Mouse (Mus musculus) left cerebral cortex, postnatal 4 days (tissue): ENCODE data around the gene Gm37240. TPM values are rescaled to one million over a fixed set of nuclear protein-coding genes. Genes with fewer than 3 reads are reported as not detected.
A peak's percentile ranks its signal among the peaks of the same experiment; 100 is the strongest.

Experiments
- DNase-seq: peaks from one replicate; pipeline ENCODE4 v3.0.0-alpha.2; 2022
- intact Hi-C: fragments of 180-260 bp; cut with DNase I; formaldehyde crosslinking; loops from one replicate; pipeline ENCODE4 v1.15.1; 2025
- total RNA-seq, 2 experiments: library from RNA; stranded (reverse); gene quantifications; 2 replicates each; pipeline ENCODE4 v1.2.3; 2021

Gene Gm37240
- total RNA-seq, 2 experiments from 2014 or later = 3.3 to 3.6 TPM

DNA sequence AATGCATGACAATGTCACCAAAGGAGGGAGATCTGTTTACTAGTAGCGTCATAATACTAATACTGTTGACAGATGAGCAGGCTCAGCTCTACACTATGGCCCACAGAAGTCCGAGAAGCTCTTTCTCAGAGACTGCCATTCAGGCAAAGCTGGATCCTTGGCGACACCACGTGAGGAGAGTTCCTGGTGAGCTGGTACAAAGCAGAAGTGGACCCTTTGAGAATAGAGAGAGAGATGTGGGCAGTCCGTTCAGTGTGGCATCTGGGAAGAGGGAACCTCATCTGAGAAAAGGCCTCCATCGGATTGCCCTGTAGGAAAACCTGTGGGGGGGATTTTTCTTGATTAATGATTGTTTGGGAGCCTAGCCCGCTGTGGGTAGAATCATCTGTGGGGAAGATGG is 770.3 kb downstream of the Gm37240 start:
- no peak for DNase-seq
- intact Hi-C loops = no loop called here

DNA sequence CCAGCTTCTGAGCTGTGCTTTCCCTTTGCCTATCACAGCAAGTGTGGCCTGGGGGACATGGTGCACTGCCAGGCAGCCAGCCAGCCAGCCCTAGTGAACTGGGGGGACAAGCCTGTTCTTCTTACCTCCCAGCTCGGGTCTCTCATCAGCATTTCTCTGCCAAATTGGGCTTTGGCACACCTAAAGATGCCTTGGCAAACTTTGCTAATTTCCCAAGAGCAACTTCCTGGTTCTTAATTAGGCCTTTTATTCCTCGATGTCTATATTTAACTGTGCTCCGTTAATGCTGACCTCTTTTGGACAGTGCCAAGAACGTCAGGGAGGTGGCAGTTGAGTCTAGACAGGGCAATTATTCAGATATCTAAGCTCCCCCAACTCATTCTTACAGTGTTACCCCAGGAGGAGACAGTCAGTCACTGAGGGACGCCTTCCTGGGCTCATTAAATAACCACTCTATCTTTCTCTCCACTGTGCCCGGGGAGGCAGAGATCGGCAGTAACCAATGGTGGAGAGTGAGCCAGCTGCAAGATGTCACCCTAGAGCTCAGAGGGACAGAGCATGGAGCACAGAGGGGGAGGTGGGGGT is 771.3 kb downstream of the Gm37240 start:
- intact Hi-C loops = no loop called here

DNA sequence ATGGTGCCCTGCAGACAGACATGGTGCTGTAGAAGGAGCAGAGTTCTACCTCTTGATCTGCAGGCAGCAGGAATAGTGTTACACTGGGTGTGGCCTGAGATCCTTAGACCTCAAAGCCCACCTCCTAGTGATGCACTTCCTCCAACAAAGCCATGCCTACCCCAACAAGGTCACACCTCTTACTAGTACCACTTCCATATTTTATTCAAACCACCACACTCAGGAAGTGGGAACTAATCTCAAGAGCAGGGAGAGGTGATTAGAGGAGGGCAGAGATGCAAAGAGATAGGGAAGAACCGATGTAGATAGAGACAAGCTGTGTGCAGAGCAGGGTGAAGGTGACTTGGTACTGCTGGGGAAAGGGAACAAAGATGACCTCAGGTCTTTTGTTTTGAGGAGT is 773.8 kb downstream of the Gm37240 start:
- intact Hi-C loops = no loop called here
- DNase-seq = no peak

More for the DNA sequence above, 771.3 kb downstream of the Gm37240 start:
- DNase-seq = peak; percentile 59

DNA sequence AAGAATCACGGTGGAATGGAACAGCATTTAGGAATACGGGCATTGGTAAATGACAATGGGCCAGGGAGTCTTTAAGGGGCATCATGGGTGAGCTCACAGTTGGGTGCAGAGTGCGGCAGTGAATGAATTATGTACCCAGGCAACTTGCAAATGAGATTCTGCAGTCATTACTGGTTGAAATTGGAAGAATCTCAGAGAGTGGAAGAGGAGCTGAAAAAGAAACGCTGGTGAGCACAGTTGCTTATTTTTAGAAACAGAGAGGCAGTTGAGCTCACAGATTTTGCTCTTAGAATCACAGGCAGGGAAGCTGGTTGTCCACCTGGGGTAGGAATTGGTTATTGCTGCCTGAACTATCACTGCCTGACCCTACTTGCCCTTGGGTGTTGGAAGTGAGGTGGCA is 776.6 kb downstream of the Gm37240 start:
- DNase-seq = no peak
- intact Hi-C loops = no loop called here

DNA sequence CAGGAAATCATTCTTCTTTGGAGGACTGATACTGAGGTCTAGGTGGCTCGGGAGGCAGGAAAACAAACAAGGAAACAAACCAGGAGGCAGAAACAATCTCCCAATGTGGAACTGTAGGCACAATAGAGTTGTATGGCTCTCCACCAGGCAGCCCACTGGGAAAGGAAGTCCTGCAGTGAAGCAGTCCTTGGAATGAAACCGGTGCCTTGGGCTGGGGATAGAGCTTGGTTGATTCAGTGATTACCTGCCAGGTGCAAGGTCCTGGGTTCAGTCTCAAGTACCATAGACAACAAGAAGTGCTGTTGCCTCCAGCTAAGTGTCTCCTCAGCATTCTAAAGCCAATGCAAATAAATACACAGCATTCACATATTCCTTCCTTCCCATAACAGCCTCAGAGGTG is 778.1 kb downstream of the Gm37240 start:
- intact Hi-C loops = no loop called here
- DNase-seq = no peak

DNA sequence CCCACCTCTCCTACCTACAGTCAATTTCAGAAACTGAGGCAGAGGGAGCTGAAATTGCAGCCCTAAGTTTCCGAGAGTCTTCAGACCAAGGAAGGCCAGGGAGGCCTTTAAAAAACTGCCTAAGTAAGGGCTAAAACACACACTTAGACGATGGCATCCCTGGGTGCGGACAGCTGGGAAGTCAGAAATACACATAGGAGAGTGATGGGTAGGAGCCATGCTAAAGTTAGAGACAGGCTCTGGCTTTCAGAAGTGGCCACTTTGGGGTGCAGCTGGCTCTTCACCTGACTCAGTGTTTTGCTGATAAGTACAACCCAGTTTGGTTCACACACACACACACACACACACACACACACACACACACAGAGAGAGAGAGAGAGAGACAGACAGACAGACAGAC is 778.9 kb downstream of the Gm37240 start:
- DNase-seq = no peak
- intact Hi-C loops = no loop called here

DNA sequence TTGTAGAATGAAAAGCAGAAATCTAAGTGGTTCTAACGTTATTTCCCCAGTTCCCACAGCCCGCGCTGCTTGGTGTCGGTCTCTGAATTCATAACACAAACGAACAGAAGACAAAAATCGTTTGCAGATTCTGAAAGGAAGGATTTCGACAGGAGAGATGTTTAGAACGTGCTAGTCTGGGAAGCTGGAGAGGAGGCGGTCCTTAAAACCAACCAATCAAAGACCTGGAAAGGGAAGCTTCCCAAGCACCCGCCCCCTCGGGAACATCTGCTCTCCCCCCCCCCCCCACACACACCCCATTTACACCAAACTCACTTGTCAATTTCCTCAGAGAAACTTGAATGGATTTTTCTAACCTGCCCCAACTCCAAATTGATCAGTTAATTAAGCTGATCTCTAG is 780.4 kb downstream of the Gm37240 start:
- intact Hi-C loops = no loop called here
- no peak for DNase-seq

DNA sequence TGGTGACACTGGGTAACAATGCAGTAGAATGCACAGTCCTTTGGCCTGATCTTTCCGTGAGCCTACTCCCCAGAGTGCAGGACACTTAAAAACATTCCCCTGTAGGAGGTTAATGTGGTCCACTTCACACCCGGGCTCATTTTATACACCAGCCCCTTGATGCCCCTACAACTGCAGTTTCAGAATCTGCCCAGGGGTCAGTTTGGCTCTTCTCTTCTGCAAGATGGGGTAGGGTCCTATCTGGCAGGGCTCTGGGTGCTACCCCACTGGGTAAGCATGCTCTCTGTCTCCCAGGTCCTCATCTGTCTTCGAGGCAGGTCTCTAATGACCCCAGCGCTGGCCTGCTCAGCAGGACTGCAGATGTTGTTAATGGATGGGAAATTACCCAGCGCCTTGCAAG is 783.0 kb downstream of the Gm37240 start:
- intact Hi-C loops = no loop called here
- no peak for DNase-seq

DNA sequence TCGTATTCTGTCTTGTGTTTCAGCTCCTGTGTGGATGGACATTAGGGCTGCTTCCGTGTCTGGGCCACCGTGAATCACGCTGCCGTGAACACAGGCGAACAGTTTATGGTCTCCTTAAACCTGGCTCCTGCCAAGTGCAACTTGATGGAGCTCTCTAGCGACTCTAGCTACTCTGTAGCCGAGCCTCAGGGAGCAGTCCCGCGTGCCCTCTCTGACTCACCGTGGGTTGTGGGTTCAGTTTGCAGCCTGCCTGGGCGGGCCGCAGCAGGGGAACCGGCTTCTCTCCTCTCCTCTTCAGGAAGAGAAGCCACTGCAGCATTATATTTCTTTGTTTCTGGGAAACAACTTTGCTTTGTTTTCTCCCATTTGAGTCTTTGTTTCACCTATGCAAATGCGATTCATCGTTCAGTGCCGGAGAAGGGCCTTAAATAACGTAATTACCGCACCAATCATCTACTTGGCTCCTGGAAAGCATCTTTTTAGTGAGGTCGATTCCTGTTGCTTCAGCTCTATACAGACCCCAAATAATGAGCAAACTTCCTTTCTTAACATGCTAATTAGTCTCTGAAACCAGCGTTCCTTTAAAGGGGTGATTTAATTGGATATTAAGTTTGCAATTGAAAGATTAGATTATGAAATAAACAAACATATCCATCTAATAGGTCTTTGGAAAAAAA is 806.3 kb downstream of the Gm37240 start:
- DNase-seq = no peak
- intact Hi-C loops = no loop called here

DNA sequence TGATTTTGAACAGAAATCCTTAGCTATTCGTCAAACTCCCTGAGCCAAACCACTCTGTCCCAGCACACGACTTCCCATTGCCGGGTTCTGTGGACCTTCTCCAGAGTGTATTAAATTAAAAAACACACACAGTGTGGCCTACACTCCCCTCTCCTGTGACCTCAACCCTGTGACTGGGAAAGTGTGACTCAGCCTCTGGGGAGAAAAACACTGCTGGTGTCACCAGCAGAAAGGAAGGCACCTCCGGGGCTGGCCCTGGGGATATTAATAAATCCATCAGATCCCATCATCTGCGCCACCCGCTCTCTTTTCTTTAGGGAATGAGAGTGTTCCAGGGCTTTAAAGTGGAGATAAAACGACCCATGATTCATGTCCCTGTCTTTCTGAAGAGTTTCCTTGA is 823.2 kb downstream of the Gm37240 start:
- intact Hi-C loops = no loop called here

DNA sequence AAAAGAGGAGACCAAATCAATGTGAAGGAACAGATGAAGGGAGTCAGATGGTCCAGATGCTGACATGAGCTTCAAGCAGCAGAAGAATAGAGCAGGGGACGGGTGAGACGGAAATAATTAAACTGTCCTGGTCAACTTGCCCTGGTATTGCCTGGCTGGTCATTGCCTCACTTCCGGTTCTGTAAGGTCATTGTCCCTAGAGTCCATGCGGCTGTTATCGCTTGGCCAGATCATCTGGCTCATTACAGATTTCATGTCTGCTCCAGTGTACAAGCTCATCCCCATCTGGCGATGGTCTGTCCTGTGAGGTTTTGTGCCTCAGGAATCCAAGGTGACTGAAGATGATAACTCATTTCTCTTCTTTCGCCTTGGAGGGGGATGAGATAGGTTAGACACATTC is 827.2 kb downstream of the Gm37240 start:
- DNase-seq = no peak
- intact Hi-C loops = no loop called here

More for the DNA sequence above, 823.2 kb downstream of the Gm37240 start:
- no peak for DNase-seq

DNA sequence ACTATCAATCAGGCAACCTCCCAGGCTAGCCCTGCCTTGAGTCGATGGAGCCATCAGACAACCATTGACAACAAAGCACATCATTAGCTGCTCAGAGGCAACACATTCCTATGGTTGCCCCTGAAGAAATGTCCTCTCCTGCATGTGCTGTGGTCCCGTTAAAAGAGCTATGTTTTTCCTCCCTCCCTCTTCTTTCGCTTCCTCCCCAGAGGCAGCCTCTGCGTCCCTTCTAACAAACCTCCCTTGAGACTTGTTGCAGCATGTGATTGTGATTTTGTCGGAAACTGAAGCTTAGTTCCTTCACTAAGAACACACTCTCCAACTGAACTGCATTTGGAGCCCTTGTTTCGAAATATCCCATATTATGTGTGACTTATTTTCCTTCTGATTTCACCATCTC is 830.1 kb downstream of the Gm37240 start:
- intact Hi-C loops = no loop called here
- DNase-seq = no peak

DNA sequence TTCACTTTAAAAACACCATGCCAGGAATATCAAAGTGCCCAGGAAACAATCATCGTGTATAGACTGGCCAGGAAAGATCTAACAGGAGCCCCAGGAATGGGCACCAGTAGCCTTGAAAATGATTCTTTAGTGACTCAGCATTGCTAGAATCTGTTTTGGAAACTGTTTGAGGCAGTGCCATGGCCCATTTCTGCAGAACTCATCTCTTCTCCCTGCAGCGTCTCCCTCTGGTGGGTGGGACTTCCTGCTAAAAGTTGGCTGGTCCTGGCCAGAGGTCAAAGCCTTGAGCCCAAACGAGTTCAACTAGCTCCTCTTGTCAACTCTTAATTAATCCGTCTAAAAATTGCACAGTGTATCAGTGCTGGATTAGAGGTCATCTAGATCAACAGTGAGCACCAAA is 833.8 kb downstream of the Gm37240 start:
- DNase-seq = no peak
- intact Hi-C loops = no loop called here

DNA sequence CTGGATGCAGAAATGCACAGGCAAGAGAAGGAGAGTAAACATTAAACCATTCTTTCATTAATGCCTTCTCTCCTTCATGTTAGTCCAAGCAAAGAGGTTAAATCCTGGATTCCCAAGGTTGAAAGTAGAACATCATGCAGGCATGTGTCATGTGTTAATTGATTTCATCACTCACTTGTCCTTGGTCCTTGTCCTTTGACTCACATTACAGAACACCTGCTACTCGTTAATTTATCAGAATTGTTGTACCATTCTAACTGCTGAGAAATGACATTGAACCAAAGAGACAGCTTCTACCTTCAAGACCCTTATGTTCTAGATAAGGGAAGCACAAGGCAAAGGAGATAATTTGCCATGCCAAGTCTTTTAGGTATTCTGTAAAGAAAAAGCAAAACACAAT is 835.1 kb downstream of the Gm37240 start:
- DNase-seq = no peak
- intact Hi-C loops = no loop called here

DNA sequence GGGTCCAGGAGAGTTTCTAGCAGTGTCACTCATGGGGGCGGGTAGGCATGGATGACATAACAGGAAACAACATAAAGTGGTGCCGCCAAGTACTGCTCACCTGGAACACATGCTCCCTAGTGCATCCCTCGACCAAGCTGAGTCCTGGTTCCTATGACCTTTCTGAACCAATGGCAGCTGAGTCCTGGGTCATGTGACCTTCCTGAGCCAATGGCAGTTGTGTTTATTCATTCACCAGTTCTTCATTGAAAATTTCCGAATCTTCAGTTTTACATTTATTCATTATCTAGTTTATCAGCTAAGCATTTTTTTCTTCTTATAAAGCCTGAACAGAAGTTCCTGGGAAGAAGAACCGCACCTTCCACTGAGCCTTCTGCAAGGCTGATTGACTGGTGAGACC is 838.7 kb downstream of the Gm37240 start:
- intact Hi-C loops = no loop called here
- no peak for DNase-seq

DNA sequence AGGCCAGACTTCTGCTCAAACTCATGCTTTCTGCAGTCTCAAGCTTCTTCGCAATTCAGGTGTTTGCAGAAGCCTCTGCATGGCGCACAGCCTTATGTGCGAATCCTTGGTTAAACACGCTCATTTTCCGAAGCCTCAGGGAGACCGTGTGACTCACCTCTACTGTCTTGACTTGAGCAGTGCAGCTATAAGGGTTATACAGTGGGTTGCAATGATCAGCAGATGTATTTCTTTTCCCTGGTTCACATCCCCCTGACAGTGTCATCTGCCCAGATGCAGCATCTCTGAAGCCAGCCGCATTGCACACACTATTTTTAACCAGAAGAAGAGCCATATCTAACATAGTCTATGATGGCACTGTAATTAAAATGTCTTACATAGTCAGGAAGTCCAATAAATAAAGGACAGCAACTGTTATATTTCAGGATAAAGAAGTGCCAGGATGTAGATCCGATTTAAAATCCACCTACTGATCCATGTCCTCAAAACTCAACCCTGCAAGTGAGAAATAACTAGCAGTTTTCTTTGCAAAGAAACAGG is 843.6 kb downstream of the Gm37240 start:
- no peak for DNase-seq
- intact Hi-C loops = no loop called here

DNA sequence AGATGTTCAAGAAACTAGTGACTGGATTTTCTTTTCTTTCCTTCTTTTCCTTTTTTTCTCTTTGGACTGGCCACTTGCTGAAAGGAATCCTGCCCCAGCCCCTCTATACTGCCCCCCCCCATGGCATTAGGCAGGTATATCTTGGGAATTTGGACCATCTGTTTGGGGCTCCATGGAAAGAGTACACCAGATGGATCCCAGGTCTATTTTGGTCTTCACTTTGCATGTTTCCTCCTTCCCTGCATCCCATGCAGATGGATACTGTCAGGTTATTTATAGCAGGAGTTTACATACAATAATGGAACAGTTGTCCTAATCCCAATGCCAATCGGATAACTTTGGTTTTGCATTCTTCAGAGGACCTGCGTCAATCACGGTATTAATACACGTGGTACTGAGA is 845.2 kb downstream of the Gm37240 start:
- no peak for DNase-seq
- intact Hi-C loops = no loop called here

DNA sequence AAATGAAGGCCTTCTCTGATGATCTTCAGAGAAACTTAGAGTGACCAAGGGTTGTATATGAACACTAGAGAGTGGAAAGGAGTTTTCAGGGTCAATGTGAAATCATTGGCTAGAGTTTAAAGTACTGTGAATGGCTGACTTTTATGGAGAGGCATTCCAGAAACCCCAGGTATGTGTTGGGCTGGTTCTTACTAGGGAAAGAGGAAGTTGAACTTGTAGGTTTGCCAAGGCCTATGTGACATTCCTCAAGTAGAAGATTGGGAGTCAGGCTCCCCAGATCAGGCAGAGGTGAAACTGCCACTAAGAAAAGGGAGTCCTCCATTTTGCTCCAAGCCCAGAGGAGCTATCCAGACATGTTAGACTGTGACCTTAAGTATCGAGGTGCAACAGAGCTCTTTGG is 858.2 kb downstream of the Gm37240 start:
- DNase-seq = no peak
- intact Hi-C loops = no loop called here

DNA sequence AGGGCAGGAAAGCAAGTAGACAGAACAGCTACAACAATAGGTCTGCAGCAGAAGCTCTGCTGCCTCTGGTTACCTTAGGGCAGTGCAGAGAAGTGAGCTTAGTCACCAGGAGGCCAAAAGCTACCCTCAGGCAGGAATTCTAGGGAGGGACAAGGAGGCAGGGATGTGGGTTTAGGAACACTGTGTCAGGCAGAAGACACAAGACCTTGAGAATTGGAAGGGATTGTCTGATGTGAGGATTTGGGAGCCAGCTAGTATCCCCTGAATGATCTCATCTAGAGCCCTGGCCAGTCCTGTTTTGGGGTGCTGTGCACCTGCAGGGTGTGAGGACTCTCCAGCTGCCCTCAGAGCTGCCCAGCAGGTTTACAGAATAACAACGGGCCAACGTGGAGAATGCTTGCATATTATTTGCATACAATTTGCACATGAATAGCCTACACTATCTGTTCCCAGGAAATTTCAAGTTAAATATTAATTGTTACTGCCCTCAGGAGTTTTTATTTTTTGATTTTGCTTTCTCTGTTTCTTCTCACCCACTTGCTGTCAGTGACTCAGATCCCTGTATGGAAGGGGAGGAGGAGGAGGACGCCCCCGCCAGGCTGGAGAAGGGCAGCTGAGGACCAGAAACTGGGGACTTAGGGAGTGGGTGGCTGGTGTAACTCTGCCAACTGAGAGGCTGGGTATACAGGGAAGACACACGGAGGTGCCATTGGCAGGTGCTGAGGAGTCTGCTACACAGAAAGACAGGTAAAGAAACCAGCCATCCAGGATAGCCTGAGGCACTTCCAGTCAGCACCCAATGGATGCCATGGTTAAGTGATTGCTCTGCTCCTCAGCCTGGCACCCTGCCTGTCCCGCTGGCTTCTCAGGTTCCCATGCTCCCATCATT is 862.3 kb downstream of the Gm37240 start:
- no peak for DNase-seq
- intact Hi-C loops = no loop called here

DNA sequence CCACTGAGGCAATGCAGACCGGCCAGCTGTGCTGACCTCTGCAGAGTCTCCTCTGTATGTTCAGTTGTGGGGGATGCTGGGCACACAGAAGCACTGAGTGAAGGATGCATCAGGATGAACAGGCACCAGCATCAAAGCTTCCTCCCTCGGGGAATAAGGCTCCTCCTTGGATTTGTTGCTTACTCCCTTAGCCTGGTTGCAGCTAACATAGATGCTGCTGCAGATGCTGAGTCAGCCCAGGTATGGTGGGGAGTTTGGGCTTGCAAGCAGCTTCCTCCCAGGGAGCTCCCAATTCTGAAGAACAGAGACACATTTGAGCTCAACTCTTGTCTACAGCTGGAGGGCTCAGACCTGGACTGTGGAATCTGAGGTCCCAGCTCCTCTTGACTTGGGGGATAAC is 863.1 kb downstream of the Gm37240 start:
- no peak for DNase-seq
- intact Hi-C loops = no loop called here

DNA sequence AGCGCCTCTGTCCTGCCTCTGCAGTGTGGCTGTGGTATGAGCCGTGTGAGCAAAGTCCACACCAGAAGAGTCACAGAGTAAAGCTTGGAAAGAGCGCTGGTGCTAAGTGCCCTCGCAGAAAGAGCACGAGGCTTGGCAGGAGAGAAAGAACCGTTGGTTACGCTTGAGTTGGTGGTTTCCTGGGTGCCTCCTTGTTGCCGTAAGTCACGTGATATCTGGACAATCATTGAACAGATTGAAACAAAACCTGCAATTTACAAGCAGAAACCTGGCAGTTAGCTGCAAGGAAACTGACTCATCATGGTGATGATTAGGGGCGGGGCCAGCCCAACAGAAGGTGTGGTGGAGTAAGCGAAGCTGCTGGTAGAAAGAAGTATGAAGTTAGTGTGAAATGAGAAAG is 864.5 kb downstream of the Gm37240 start:
- DNase-seq = no peak
- intact Hi-C loops = no loop called here

DNA sequence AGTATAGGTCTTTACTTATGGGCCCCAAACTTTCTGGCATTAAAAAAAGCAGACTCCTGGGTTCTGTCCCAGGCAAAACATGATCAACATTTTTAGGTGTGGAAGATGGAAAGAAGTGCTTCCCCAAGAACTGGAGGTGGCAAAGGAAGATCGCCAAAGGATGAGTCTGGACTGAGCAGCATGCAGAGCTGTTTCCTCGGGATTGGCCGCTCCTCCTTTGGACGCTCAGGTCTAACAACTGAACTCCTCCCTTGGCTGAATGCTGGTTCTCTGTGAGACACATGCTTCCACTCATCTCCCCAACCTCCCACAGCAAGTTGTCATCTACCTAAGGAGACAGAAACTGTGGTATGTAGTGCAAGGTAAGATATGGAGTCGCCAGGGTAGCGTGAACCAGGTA is 865.5 kb downstream of the Gm37240 start:
- DNase-seq = no peak
- intact Hi-C loops = no loop called here
